Mouse (Mus musculus) brain, embryonic 14.5 days (tissue): Measurements from ENCODE around the gene Axin1.
"Not testable (repeated sequence)": the region's sequence is repeated elsewhere in the genome, so short reads cannot be mapped to it uniquely, and the experiment has no call there.

Source experiments
- CTCF ChIP-seq: fragments of 200-500 bp; IDR thresholded peaks from 2 replicates; pipeline ENCODE4 v1.5.1; 2012; ENCODE audit warnings: inconsistent platforms, mild to moderate bottlenecking, moderate library complexity, borderline replicate concordance; ENCODE audit not compliant: insufficient read depth, insufficient read length; ENCODE audit errors: extremely low read depth
- POLR2A ChIP-seq: fragments of 200-500 bp; IDR thresholded peaks from 2 replicates; pipeline ENCODE4 v1.6.1; 2012; ENCODE audit warnings: mild to moderate bottlenecking, inconsistent platforms, borderline replicate concordance; ENCODE audit not compliant: poor library complexity, insufficient read depth, insufficient read length, severe bottlenecking; ENCODE audit errors: extremely low read depth

DNA sequence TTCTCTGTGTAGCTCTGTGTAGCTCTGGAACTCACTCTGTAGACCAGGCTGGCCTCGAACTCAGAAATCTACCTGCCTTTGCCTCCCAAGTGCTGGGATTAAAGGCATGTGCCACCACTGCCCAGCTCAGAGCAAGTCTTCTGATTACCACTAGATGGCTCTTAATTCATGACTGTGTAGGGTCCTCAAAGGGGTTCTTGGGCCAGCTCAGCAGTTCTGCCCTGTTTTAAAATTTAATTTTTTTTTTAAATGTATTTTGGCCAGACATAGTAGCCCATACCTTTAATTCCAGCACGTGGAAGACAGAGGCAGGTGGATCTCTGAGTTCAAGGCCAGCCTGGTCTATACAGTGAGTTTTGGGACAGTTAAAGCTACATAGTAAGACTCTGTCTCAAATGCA lies 36.8 kb downstream of the Axin1 start:
- peak; percentile 6; the same call in 1 of the 2 replicates for TF ChIP-seq CTCF
- TF ChIP-seq POLR2A, result not testable (repeated sequence)
